Mouse (Mus musculus) liver, embryonic 14.5 days (tissue): ENCODE data around the gene Acot8. TPM values are rescaled to one million over a fixed set of nuclear protein-coding genes. Genes with fewer than 3 reads are reported as not detected.

Experiments used
- ATAC-seq: fragments of 200-750 bp; cut with Nextera tagmentation; 2 replicates; pipeline ENCODE4 v1.8.0; 2017; ENCODE audit warnings: moderate number of reproducible peaks, mild to moderate bottlenecking, moderate library complexity; ENCODE audit not compliant: insufficient read depth
- DNase-seq, 3 experiments: peaks; one replicate each; pipeline ENCODE4 v3.0.0-alpha.2; 2012 to 2013; ENCODE audit warnings: low read depth in 3 of 3, low spot score in 3 of 3
- H3K27ac ChIP-seq: fragments of 300-500 bp; sonication (generic); 2 replicates; pipeline ENCODE4 v1.5.1; 2014; ENCODE audit warnings: moderate library complexity, mild to moderate bottlenecking, control low read depth, inconsistent platforms
- H3K27me3 ChIP-seq: fragments of 300-500 bp; sonication (generic); 2 replicates; pipeline ENCODE4 v1.6.1; 2014; ENCODE audit warnings: mild to moderate bottlenecking, low read length, moderate library complexity; ENCODE audit not compliant: control insufficient read depth, insufficient read depth
- H3K36me3 ChIP-seq: fragments of 300-500 bp; sonication (generic); replicated peaks from 2 replicates; pipeline ENCODE4 v1.6.1; 2014; ENCODE audit warnings: low read depth; ENCODE audit not compliant: control insufficient read depth, insufficient read depth
- H3K4me1 ChIP-seq, 2 experiments: fragments of 200-500 bp in 1 of 2; fragments of 300-500 bp in 1 of 2; sonication (generic) in 1 of 2; replicated peaks; 2 replicates each; pipeline ENCODE4 v1.6.1; 2012 to 2014; ENCODE audit warnings: antibody characterized with exemption in 1 of 2, inconsistent platforms in 1 of 2, low read length in 1 of 2; ENCODE audit not compliant: control insufficient read depth in 2 of 2, insufficient read depth in 2 of 2
- H3K4me2 ChIP-seq: fragments of 300-500 bp; sonication (generic); 2 replicates; pipeline ENCODE4 v1.6.1; 2014; ENCODE audit warnings: low read depth, mild to moderate bottlenecking, control low read depth, moderate library complexity
- H3K4me3 ChIP-seq, 2 experiments: fragments of 200-500 bp in 1 of 2; fragments of 300-500 bp in 1 of 2; sonication (generic) in 1 of 2; 2 replicates each; pipeline ENCODE4 v1.5.1; 2012 to 2014; ENCODE audit warnings: low read depth in 2 of 2, low read length in 2 of 2, mild to moderate bottlenecking in 2 of 2, control low read depth in 1 of 2, inconsistent platforms in 1 of 2, moderate library complexity in 1 of 2; ENCODE audit not compliant: insufficient read depth in 1 of 2
- H3K9ac ChIP-seq: fragments of 300-500 bp; sonication (generic); replicated peaks from 2 replicates; pipeline ENCODE4 v1.6.1; 2014; ENCODE audit warnings: mild to moderate bottlenecking, control low read depth, moderate library complexity
- H3K9me3 ChIP-seq: fragments of 300-500 bp; sonication (generic); 2 replicates; pipeline ENCODE4 v1.6.1; 2016; ENCODE audit warnings: low read length, mixed read lengths; ENCODE audit not compliant: control insufficient read depth
- CTCF ChIP-seq: IDR thresholded peaks from 2 replicates; pipeline ENCODE4 v1.5.1; 2016; ENCODE audit warnings: antibody characterized with exemption, low read depth, control low read depth
- EP300 ChIP-seq: IDR thresholded peaks from 2 replicates; pipeline ENCODE4 v1.6.1; 2016; ENCODE audit warnings: antibody characterized with exemption, low read depth
- WGBS: fragments of 180-500 bp; shearing (Covaris S2); extraction: QIAGEN DNeasy Blood & Tissue Kit; methylation state at CpG from one replicate; pipeline ENCODE4 v1.1.7; 2014; ENCODE audit not compliant: insufficient replicate concordance; 5-methylcytosine and 5-hydroxymethylcytosine counted together
- polyA plus RNA-seq, 2 experiments: library from polyadenylated mRNA; depleted of rRNA in 1 of 2; stranded (reverse) in 1 of 2; unstranded in 1 of 2; fragments of >200 nt; fragmentation: Nextera tagmentation in 1 of 2; extraction: Ambion mirVana in 1 of 2; gene quantifications; 2 replicates each; pipeline versions ENCODE4 v1.2.1 to v1.2.3; 2012 to 2014

Acot8 gene
- polyA plus RNA-seq, 2 experiments: 13.5 to 20.6 TPM

DNA sequence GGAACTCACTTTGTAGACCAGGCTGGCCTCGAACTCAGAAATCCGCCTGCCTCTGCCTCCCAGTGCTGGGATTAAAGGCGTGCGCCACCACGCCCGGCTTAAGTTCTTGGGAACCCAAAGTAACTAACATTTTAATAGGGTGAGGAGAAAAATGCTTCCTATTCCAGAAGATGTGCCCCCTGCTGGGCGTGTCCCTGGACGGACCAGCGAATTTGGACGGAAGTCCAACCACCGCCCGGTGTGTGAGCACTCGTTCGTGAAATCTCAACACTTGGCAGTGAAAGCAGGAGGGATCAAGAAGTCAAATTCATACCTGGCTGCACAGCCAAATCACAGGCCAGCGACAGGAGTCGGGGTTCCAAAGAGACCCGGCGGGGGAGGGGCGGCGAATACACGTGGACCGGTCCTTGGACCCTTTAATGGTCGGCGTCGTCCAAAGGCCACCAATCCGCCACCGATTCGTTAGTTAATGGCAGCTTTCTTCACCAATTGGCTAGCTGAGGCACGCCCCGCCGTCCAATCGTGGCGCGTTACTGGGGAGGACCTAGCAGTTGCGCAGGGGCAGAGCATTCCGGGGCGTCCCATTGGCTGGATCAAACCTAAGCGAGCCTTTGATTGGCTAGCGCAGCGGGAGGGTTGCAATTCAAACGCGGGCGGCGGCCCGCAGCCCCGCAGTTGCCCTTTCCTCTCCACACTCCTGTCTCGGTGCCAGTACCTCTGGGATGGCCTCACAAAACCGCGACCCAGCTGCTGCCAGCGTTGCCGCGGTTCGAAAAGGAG lies 35.2 kb downstream of the Acot8 start, which contains the start of gene Ube2c:
Gene Ube2c (plus strand): TSS at position 641 of the 780 bp plus-strand sequence.
- WGBS: 1% methylated on average over 53 of the region's 53 CpGs
- ATAC-seq: peak; percentile 94
- Histone ChIP-seq H3K27ac (peak within 1 kb of the TSS; percentile 92), H3K4me1 (peaks cover 29 to 32% of the 10 kb centered on the region in 2 experiments), H3K36me3 (peaks cover 69% of the 10 kb centered on the region), H3K4me2 (peak within 1 kb of the TSS; percentile 86), H3K9me3 (no peaks in the 10 kb centered on the region), H3K9ac (peak within 1 kb of the TSS; percentile 98), H3K27me3 (no peaks in the 10 kb centered on the region), H3K4me3 (peak within 1 kb of the TSS; percentile 91 to 96)
- DNase-seq: peak; percentile 99
- TF ChIP-seq EP300: peak; percentile 71
- TF ChIP-seq CTCF: peak; percentile 57

DNA sequence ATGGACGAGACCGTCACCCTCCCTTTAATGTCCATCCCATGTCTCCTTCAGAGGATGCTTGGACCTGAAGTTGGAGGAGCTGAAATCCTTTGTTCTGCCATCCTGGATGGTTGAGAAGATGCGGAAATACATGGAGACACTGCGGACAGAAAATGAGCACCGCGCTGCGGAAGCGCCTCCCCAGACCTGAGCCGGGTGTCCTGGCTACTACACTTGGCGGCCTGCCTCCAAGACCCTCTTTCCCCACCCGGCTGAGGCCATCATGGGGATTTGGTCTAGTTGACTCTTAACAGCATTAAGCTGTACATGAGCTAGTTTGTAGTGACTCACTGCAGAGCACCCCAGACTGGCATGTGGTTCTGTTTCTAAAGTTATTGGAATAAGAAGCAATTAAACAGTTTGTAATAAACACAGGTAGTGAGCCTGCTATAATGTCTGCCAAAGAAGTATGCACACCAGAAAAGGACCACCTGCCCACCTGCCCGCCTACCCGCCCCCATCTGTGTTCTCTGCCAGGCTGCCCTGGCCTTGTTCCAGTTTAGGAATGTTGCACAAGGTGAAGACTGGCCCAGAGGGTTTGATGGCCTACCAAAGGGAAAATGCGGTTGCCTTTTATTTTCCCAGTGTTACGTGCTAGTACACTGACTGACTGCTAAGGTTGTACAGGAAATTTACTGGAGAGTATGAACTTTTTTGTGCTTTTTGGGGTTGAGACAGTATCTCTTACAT lies 36.7 kb downstream of the Acot8 start:
- peak overlapping the region; percentile 44 for H3K27ac ChIP-seq
- H3K36me3 ChIP-seq: peaks cover 73% of the 10 kb centered on the region
- TF ChIP-seq EP300: no peak
- TF ChIP-seq CTCF: no peak

DNA sequence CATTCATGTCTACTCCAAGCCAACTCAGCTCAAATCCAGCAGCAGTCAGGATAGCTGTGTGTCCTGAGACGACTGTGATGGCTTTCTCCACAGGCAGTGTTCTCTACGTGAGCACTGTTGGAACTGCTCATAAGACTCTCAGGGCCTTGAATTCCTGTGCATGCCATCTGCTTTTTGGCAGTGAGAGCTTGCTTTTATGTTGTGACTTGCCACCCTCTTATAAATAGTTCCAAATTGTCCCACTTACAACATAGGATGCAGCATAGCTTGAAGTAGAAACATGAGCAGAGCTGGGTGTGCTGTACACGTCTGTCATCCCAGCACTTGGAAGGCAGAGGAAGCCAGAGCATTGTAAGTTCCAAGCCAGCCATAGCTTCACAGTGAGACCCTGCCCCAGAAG lies 38.8 kb downstream of the Acot8 start:
- ATAC-seq: no peak
- no peak for DNase-seq
- TF ChIP-seq EP300 (no peak), CTCF (no peak)
- Histone ChIP-seq H3K27ac (peak overlapping the region; percentile 30), H3K9me3 (no peaks in the 10 kb centered on the region), H3K4me1 (peaks cover 29 to 33% of the 10 kb centered on the region in 2 experiments), H3K27me3 (no peaks in the 10 kb centered on the region), H3K4me3 (no peak overlapping the region), H3K36me3 (peaks cover 72% of the 10 kb centered on the region), H3K9ac (no peak overlapping the region), H3K4me2 (no peak overlapping the region)
- 81% methylated on average over 3 of the region's 3 CpGs for whole genome bisulfite sequencing

More for the DNA sequence above, 36.7 kb downstream of the Acot8 start:
- Histone ChIP-seq H3K9ac (no peak overlapping the region), H3K4me1 (peaks cover 21 to 27% of the 10 kb centered on the region in 2 experiments), H3K4me3 (0 out of 4 replicates have a peak overlapping the region, but pooled peaks of 1 of the 2 experiments have one; percentile 1), H3K27me3 (no peaks in the 10 kb centered on the region), H3K9me3 (no peaks in the 10 kb centered on the region), H3K4me2 (peak overlapping the region; percentile 75)
- DNase-seq: no peak
- WGBS: 89% methylated on average over 15 of the region's 15 CpGs
- ATAC-seq: no peak

DNA sequence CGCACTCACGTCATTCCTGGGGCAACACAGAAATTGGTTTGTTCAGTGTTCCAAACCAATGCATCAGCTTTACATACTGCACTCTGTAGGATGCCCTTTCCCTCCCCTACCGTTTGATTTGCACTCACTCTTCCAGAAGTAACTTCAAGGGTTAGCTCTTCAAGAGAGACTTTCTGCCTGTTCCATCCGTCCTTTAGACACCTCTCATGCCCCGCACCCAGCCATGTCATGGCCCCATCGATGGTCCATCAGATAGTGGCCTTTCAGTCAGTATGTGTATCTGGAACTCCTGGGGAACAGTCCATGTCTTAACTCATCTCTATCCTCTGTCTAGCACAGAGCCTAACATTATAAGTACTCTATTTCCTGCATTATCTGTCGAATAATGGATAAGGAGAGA lies 42.1 kb downstream of the Acot8 start:
- H3K27ac ChIP-seq: peak overlapping the region; percentile 92
- H3K9me3 ChIP-seq: no peaks in the 10 kb centered on the region
- no peaks in the 10 kb centered on the region for H3K27me3 ChIP-seq
- no peak for ATAC-seq
- 79% methylated on average over 7 of the region's 7 CpGs for WGBS
- H3K36me3 ChIP-seq: peaks cover 86% of the 10 kb centered on the region
- H3K9ac ChIP-seq: no peak overlapping the region; the same call in none of the 2 replicates
- no peak overlapping the region for H3K4me3 ChIP-seq
- no peak for DNase-seq
- H3K4me2 ChIP-seq: peak overlapping the region; percentile 11; the same call in 1 of the 2 replicates
- peaks cover 53 to 59% of the 10 kb centered on the region in 2 experiments for H3K4me1 ChIP-seq
- TF ChIP-seq CTCF: no peak
- TF ChIP-seq EP300: no peak

DNA sequence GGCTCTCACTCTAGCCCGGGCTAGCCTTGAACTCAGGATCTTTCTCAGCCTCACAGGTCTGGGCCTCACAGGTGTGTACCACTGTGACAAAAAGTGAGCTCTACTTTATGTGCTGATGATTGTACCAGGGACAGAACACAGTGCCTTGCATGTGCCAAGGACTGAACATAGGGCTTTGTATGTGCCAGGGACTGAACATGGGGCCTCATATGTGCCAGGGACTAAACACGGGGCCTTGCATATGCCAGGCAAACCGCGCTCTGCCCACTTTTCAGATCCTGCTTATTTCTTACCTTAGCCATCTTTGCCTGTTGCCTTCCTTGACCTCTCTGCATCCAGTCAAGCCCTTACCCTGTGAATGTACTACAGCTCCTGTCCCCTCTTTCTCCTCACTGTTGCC lies 42.7 kb downstream of the Acot8 start:
- peaks cover 86% of the 10 kb centered on the region for H3K36me3 ChIP-seq
- no peaks in the 10 kb centered on the region for H3K9me3 ChIP-seq
- H3K27me3 ChIP-seq: no peaks in the 10 kb centered on the region
- no peak overlapping the region for H3K4me3 ChIP-seq
- peaks cover 53 to 59% of the 10 kb centered on the region in 2 experiments for H3K4me1 ChIP-seq
- 75% methylated on average over 4 of the region's 4 CpGs for whole genome bisulfite sequencing
- DNase-seq (no peak), ATAC-seq (peak; percentile 3; the same call in 1 of the 2 replicates)
- TF ChIP-seq EP300 (no peak), CTCF (no peak)
- peak overlapping the region; percentile 73 for H3K9ac ChIP-seq
- H3K27ac ChIP-seq: peak overlapping the region; percentile 92
- peak overlapping the region; percentile 61 for H3K4me2 ChIP-seq
